Mouse (Mus musculus) embryonic facial prominence, embryonic 14.5 days (tissue): ENCODE data around the gene Zfhx3. TPM values are rescaled to one million over a fixed set of nuclear protein-coding genes. Genes with fewer than 3 reads are reported as not detected.

ENCODE experiments used
- ATAC-seq: fragments of 200-750 bp; cut with Nextera tagmentation; 2 replicates; pipeline ENCODE4 v1.8.0; 2017; ENCODE audit warnings: low read depth, moderate number of reproducible peaks, moderate TSS enrichment
- DNase-seq: peaks from one replicate; pipeline ENCODE4 v3.0.0-alpha.2; 2015; ENCODE audit warnings: low spot score
- H3K27ac ChIP-seq: fragments of 300-500 bp; sonication (generic); replicated peaks from 2 replicates; pipeline ENCODE4 v1.5.1; 2014; ENCODE audit warnings: low read depth, mild to moderate bottlenecking, low read length, moderate library complexity
- H3K27me3 ChIP-seq: fragments of 300-500 bp; sonication (generic); replicated peaks from 2 replicates; pipeline ENCODE4 v1.6.1; 2014; ENCODE audit warnings: low read length; ENCODE audit not compliant: control insufficient read depth, insufficient read depth
- H3K36me3 ChIP-seq: fragments of 300-500 bp; sonication (generic); 2 replicates; pipeline ENCODE4 v1.6.1; 2014; ENCODE audit warnings: low read length, mixed read lengths; ENCODE audit not compliant: control insufficient read depth, insufficient read depth
- H3K4me1 ChIP-seq: fragments of 300-500 bp; sonication (generic); 2 replicates; pipeline ENCODE4 v1.6.1; 2014; ENCODE audit warnings: antibody characterized with exemption, low read length; ENCODE audit not compliant: control insufficient read depth, insufficient read depth
- H3K4me2 ChIP-seq: fragments of 300-500 bp; sonication (generic); 2 replicates; pipeline ENCODE4 v1.6.1; 2014; ENCODE audit warnings: low read depth, mild to moderate bottlenecking, low read length, moderate library complexity, mixed read lengths
- H3K4me3 ChIP-seq: fragments of 300-500 bp; sonication (generic); 2 replicates; pipeline ENCODE4 v1.5.1; 2014; ENCODE audit warnings: low read depth, mild to moderate bottlenecking, low read length
- H3K9ac ChIP-seq: fragments of 300-500 bp; sonication (generic); 2 replicates; pipeline ENCODE4 v1.6.1; 2014; ENCODE audit warnings: low read depth, mild to moderate bottlenecking, low read length, moderate library complexity, mixed read lengths
- H3K9me3 ChIP-seq: fragments of 300-500 bp; sonication (generic); 2 replicates; pipeline ENCODE4 v1.6.1; 2016; ENCODE audit warnings: low read length; ENCODE audit not compliant: control insufficient read depth
- WGBS: fragments of 180-500 bp; shearing (Covaris S2); extraction: QIAGEN DNeasy Blood & Tissue Kit; methylation state at CpG from one replicate; pipeline ENCODE4 v1.1.7; 2014; 5-methylcytosine and 5-hydroxymethylcytosine counted together
- polyA plus RNA-seq: library from polyadenylated mRNA; unstranded; fragments of >200 nt; fragmentation: Nextera tagmentation; extraction: Ambion mirVana; gene quantifications from 2 replicates; pipeline ENCODE4 v1.2.1, GENCODE M21; 2014

Gene Zfhx3
- polyA plus RNA-seq, 1 experiment from 2014 or later: 14.2 TPM

DNA sequence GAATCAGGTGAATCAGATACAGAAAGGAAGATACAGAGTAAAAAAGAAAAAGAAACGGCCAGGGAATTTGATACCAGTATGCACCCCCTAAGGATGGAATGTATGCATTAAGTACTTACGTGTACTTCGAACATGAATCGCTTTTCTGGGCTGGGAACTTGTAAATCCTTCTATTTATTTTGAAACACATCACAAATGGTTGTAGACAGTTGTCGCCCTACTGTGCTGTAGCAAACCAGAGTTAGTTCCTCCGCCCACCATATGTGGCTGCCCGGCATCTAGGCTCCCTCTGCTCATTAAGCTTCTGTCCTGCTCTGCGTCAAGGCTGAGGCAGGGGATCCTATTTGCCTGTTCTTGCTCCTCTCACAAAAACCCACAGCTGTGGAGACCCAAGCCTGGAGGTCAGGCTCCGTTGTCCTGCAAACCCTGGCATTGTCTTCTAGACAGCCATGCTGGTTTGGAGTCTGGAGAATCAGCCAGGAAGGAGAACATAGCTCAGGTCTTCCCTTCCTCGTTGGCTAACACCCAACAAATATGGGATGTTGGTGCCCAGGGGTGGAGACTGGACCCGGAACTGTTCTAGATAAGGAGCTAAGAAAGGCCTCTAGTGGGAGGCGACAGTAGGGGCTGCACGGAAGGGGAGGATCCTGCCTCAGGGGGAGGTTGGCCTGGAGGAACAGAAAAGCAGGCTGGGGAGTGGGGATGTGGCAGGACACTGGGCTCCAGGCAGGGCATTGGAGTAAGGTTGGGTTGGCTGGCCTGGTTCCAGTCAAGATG lies 925.2 kb downstream of the Zfhx3 start:
- peaks cover 10% of the 10 kb centered on the region; the same call in 1 of the 2 replicates for H3K4me1 ChIP-seq
- H3K9ac ChIP-seq: no peak overlapping the region
- DNase-seq (no peak), ATAC-seq (no peak; the same call in 1 of the 2 replicates)
- 63% methylated on average over 13 of the region's 13 CpGs for WGBS
- H3K4me3 ChIP-seq: no peak overlapping the region
- no peak overlapping the region for H3K4me2 ChIP-seq
- no peaks in the 10 kb centered on the region for H3K9me3 ChIP-seq
- H3K27ac ChIP-seq: no peak overlapping the region
- H3K36me3 ChIP-seq: no peaks in the 10 kb centered on the region
- no peaks in the 10 kb centered on the region for H3K27me3 ChIP-seq

DNA sequence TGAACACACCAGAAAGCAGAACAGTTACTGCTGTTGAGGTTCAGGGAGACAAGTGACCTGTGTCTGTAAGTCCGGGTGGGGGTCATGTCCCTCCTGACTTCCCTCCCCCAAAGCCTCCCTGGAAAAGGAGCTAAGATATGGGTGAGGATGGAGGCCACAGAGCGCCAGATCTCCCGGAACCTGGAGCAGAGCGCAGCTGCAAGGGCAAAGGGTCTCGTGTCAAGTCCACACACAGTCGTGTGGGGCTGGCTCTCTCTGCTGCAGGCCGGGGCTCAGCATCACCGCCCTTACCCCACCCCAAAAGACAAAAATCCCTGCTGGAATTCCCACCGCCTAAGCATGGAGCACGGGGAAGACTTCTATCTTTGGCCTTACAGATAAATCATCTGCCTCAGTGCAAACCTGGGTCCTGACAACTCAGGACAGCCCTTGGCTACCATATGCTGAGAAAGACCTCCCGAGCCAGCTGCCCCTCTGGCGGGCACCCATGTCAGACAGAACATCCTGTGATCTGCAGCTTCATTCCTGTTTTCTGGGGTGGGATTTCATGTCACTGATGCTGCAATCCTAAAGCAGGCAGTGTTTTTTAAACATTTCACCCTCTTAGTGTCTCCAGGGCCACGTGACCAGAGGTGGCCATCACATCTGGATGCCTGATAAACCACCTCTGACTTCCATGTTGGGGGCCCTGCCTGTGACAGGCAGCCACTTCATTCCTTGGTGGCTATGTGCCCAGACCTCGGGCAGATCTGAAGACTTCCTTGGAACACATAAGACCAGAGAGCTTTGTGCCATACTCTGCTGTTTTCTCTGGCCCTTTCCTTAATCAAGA lies 926.0 kb downstream of the Zfhx3 start:
- H3K36me3 ChIP-seq: 0 out of 2 replicates have a peak, but pooled peaks cover 3% of the 10 kb centered on the region
- no peak overlapping the region for H3K4me2 ChIP-seq
- no peaks in the 10 kb centered on the region for H3K9me3 ChIP-seq
- DNase-seq (no peak), ATAC-seq (no peak)
- H3K4me3 ChIP-seq: no peak overlapping the region
- H3K27me3 ChIP-seq: no peaks in the 10 kb centered on the region
- peaks cover 10% of the 10 kb centered on the region; the same call in 1 of the 2 replicates for H3K4me1 ChIP-seq
- WGBS: 71% methylated on average over 13 of the region's 14 CpGs
- no peak overlapping the region for H3K9ac ChIP-seq
- no peak overlapping the region for H3K27ac ChIP-seq

DNA sequence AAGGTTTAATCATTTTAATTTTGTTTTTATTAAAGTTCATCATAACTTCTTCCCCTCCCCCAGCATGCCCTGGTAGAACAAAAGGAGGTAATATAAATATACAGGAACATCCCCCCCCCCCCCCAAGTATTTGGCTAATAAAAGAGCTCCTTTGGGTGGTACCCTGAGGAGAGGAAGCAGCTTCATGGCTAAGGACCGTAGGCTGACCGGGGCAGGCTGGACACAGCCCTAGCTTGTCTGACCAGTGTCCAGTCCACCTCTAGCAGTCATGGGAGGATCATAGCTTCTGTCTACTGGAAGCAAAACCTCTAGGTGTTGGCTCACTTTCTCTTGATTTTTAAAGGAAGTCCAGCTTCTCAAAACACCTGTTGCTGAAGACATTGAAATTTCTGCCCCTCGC lies 927.0 kb downstream of the Zfhx3 start:
- DNase-seq (no peak), ATAC-seq (no peak)
- H3K9me3 ChIP-seq: no peaks in the 10 kb centered on the region
- peaks cover 10% of the 10 kb centered on the region; the same call in 1 of the 2 replicates for H3K4me1 ChIP-seq
- H3K4me3 ChIP-seq: no peak overlapping the region
- H3K36me3 ChIP-seq: peaks cover 10% of the 10 kb centered on the region; the same call in 1 of the 2 replicates
- no peak overlapping the region for H3K4me2 ChIP-seq
- H3K9ac ChIP-seq: no peak overlapping the region
- H3K27me3 ChIP-seq: no peaks in the 10 kb centered on the region
- no peak overlapping the region for H3K27ac ChIP-seq
- WGBS: 81% methylated on average over 3 of the region's 3 CpGs

DNA sequence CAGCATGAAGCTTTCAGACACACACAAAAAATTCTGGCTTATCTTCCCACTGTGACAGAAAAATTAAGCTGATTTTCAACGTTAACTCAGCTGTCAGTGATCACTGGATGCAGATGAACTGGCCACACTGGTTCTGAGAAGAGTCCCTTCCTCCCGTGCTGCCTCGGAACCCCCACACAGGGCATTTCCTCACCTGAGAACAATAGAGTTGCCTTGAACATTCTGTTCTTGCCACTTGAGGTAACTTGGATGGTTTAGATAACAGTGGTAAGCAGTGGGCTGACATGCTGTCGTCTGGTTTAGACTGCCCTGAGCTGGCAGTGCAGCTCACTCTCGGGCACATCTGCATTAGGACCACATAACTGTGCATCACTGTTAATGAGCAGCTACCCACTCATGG lies 927.5 kb downstream of the Zfhx3 start:
- H3K4me3 ChIP-seq: no peak overlapping the region
- H3K4me1 ChIP-seq: peaks cover 10% of the 10 kb centered on the region; the same call in 1 of the 2 replicates
- 66% methylated on average over 5 of the region's 5 CpGs for WGBS
- ATAC-seq (no peak), DNase-seq (no peak)
- H3K4me2 ChIP-seq: no peak overlapping the region
- H3K36me3 ChIP-seq: peaks cover 10% of the 10 kb centered on the region; the same call in 1 of the 2 replicates
- H3K9me3 ChIP-seq: no peaks in the 10 kb centered on the region
- H3K27ac ChIP-seq: no peak overlapping the region
- H3K27me3 ChIP-seq: no peaks in the 10 kb centered on the region
- H3K9ac ChIP-seq: no peak overlapping the region

DNA sequence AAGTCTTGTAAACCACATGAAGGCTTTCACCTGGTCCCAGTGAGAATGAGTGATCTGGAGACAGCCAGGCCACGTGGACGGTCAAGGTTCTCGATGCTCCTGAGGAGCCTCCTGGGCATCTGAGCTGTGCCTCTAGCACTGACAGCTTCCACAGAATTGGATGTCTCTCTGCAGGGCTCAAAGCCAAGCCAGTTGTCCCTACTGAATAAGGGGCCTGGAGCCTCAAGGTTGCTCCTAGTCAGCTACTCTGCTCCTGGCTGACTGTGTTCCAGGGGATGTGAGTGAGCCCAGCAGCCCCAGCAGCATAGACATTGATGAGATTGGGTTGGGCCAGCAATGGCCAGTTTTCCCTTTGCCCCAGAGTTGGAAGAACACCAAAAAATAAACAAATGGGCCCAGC lies 927.9 kb downstream of the Zfhx3 start:
- Histone ChIP-seq H3K27ac (no peak overlapping the region), H3K9ac (no peak overlapping the region), H3K9me3 (no peaks in the 10 kb centered on the region), H3K4me1 (peaks cover 10% of the 10 kb centered on the region; the same call in 1 of the 2 replicates), H3K36me3 (peaks cover 10% of the 10 kb centered on the region; the same call in 1 of the 2 replicates), H3K27me3 (no peaks in the 10 kb centered on the region), H3K4me2 (no peak overlapping the region), H3K4me3 (no peak overlapping the region)
- DNase-seq: no peak
- no peak for ATAC-seq
- 87% methylated on average over 3 of the region's 3 CpGs for WGBS

DNA sequence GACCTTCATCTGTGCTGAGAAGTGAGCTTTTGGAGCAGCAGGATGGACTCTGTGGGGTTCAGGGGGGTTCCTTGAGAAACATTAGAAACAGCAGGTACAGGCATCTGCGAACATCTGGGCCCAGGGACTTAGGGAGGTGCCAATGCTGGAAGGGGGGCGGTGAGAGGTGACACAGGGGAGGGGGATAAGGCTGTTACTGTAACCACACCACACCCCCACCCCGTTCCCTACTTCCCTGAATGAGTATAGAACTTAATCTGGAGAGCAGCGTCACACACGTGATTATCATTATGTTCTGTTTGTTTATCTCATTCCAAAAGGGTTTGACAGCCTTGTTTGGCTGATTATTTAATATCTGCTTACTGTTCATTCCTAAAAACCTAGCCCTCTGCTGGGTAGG lies 933.3 kb downstream of the Zfhx3 start:
- Histone ChIP-seq H3K9ac (no peak overlapping the region), H3K27ac (no peak overlapping the region), H3K4me1 (no peaks in the 10 kb centered on the region; the same call in 1 of the 2 replicates), H3K36me3 (peaks cover 15% of the 10 kb centered on the region; the same call in 1 of the 2 replicates), H3K9me3 (no peaks in the 10 kb centered on the region), H3K27me3 (no peaks in the 10 kb centered on the region), H3K4me2 (no peak overlapping the region), H3K4me3 (no peak overlapping the region)
- ATAC-seq (no peak), DNase-seq (no peak)
- WGBS: 79% methylated on average over 5 of the region's 5 CpGs

DNA sequence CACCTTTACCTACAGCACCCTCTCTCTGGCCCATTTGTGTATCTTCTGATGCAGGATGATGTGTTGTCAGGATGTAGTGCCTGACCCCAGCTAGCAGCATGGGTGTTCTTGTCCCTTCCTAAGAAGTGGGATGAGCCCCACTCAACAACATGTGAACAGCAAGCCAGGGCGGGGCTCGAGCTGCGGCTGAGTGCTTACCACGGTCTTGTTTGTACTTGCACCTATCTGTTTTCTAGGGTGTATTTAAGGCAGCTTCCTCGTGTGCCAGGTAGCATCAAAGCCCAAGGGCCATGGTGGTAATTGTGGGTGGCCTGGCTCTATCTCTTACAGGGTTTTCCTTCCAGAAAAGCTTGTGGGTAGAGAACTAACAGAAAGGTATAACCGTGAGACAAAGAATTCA lies 937.7 kb downstream of the Zfhx3 start:
- H3K4me1 ChIP-seq: peaks cover 4% of the 10 kb centered on the region; the same call in 1 of the 2 replicates
- H3K4me3 ChIP-seq: no peak overlapping the region
- H3K9ac ChIP-seq: no peak overlapping the region
- no peaks in the 10 kb centered on the region for H3K27me3 ChIP-seq
- ATAC-seq (no peak), DNase-seq (no peak)
- 85% methylated on average over 6 of the region's 6 CpGs for WGBS
- H3K9me3 ChIP-seq: no peaks in the 10 kb centered on the region
- peaks cover 10% of the 10 kb centered on the region; the same call in 1 of the 2 replicates for H3K36me3 ChIP-seq
- H3K4me2 ChIP-seq: no peak overlapping the region
- no peak overlapping the region for H3K27ac ChIP-seq

DNA sequence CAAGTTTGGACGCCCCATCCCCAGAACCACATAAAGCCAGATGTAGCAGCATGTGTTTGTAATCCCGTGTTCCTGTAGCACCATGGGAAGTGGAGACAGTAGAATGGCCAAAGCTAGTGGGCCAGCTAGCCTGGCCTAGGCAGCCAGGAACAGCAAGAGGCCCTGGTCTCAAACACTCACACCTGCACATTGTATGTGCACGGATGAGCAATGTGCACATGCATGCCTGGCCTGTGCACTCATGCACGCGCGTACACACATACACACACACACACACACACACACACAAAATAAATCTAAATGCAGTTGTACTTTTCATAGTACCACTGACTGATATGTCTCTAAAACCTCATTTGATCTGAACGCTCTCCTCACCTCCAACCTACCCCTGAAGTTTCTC lies 938.9 kb downstream of the Zfhx3 start:
- no peak for ATAC-seq
- Histone ChIP-seq H3K27me3 (no peaks in the 10 kb centered on the region), H3K27ac (no peak overlapping the region), H3K9me3 (no peaks in the 10 kb centered on the region), H3K4me3 (no peak overlapping the region), H3K36me3 (peaks cover 10% of the 10 kb centered on the region; the same call in 1 of the 2 replicates), H3K4me2 (no peak overlapping the region), H3K9ac (no peak overlapping the region), H3K4me1 (peaks cover 11% of the 10 kb centered on the region)
- 83% methylated on average over 7 of the region's 7 CpGs for WGBS
- DNase-seq: no peak
